Mouse (Mus musculus) embryonic fibroblast, embryonic 13.5 days (primary cell): ENCODE measurements around the gene Pced1b. TPM values are rescaled to one million over a fixed set of nuclear protein-coding genes. Genes with fewer than 3 reads are reported as not detected.

Experiments used
- H3K27ac ChIP-seq: 2 replicates; pipeline ENCODE4 v1.5.1; 2012; ENCODE audit warnings: low read length, control low read depth, inconsistent platforms; ENCODE audit not compliant: insufficient read depth
- H3K4me1 ChIP-seq: 2 replicates; pipeline ENCODE4 v1.6.1; 2011; ENCODE audit warnings: low read length; ENCODE audit not compliant: control insufficient read depth, insufficient read depth
- H3K4me3 ChIP-seq: 2 replicates; pipeline ENCODE4 v1.5.1; 2011; ENCODE audit warnings: mild to moderate bottlenecking, control low read depth, low read length; ENCODE audit not compliant: insufficient read depth
- CTCF ChIP-seq: IDR thresholded peaks from 2 replicates; pipeline ENCODE4 v1.5.1; 2011; ENCODE audit warnings: mild to moderate bottlenecking, control low read depth, low read length, moderate library complexity, borderline replicate concordance; ENCODE audit not compliant: insufficient read depth
- POLR2A ChIP-seq: IDR thresholded peaks from 2 replicates; pipeline ENCODE4 v1.6.1; 2011; ENCODE audit warnings: low read depth, mild to moderate bottlenecking, control low read depth, low read length, moderate library complexity
- polyA plus RNA-seq: library from polyadenylated mRNA; stranded (reverse); fragments of >200 nt; gene quantifications from 2 replicates; pipeline ENCODE4 v1.2.4, GENCODE M21; 2011; ENCODE audit warnings: low read depth; ENCODE audit not compliant: missing spikeins, insufficient read length

Gene Pced1b
- polyA plus RNA-seq, 1 experiment, result 4.9 TPM

DNA sequence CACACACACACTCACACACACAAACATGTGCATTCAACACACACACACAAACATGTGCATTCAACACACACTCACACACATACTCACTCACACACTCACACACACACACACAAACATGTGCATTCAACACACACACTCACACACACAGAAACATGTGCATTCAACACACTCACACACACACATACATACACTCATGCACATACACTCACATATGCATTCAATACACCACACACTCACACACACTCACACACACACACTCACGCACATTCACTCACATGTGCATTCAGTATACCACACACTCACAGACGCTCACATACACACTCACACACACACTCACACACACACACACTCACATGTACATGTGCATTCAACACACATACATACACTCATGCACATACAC lies 62.6 kb downstream of the Pced1b start:
- Histone ChIP-seq H3K4me3 (no peak overlapping the region), H3K4me1 (no peaks in the 10 kb centered on the region), H3K27ac (no peak overlapping the region)
- TF ChIP-seq POLR2A (no peak), CTCF (no peak)

DNA sequence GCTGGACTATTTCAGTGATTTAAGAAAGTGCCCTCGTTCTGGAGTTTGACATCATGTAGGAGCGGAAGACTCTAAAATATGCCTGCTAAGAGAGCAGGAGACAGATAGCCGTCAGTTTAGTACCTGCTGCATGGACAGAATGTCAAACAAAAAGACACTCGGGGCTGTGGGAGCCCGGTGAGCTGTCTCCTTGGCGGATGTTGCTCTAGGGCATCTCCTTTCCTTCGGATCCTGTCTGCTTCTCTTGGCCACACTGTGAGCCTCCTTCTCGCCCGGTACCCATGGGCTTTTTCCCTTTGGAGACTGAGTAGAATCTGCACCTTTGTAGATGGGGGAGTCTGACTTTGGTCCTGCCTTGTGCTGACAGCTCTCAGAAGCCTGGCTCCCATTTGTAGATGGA lies 63.3 kb downstream of the Pced1b start:
- H3K27ac ChIP-seq, result no peak overlapping the region
- H3K4me1 ChIP-seq, result peaks cover 2% of the 10 kb centered on the region; the same call in 1 of the 2 replicates
- H3K4me3 ChIP-seq, result no peak overlapping the region
- TF ChIP-seq CTCF (no peak), POLR2A (no peak)

DNA sequence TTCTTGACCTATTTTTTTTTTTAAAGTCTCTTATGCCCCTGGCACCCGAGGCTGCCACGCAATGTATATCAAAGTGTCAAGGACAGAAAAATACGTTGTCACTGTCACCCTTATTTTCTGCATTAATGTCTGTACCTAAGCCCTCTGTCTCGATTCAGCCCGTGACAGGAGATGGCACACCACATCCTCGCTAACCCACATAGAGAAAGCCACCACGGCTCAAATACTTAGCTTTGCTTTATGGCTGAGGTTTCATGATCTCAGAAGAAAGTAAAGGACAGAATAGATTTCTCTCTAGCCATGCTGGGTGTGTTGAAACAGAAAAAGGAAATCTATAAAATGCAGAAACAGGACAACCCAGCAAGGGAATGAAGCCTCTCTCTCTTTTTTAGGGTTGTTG lies 64.3 kb downstream of the Pced1b start:
- Histone ChIP-seq H3K4me3 (no peak overlapping the region), H3K27ac (no peak overlapping the region), H3K4me1 (peaks cover 2% of the 10 kb centered on the region; the same call in 1 of the 2 replicates)
- TF ChIP-seq POLR2A (no peak), CTCF (no peak)

DNA sequence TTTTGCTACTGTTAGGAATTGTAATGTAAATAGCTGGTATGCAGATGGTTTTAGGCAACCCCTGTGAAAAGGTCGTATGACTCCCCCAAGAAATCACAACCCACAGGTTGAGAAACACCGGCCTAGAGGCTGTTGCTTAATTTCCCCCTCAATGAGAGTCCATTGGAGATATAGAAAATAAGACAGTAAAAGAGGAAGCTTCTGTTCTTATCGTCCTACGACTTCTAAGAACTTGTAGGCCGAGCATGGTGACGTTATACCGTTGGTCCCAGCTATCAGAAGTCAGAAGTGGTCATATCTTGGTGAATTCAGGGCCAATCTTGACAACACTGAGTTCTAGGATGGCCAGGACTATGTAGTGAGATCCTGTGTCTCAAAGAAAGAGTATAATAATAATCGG lies 65.0 kb downstream of the Pced1b start:
- TF ChIP-seq POLR2A (no peak), CTCF (no peak)
- Histone ChIP-seq H3K27ac (no peak overlapping the region), H3K4me3 (no peak overlapping the region), H3K4me1 (peaks cover 3% of the 10 kb centered on the region; the same call in 1 of the 2 replicates)

DNA sequence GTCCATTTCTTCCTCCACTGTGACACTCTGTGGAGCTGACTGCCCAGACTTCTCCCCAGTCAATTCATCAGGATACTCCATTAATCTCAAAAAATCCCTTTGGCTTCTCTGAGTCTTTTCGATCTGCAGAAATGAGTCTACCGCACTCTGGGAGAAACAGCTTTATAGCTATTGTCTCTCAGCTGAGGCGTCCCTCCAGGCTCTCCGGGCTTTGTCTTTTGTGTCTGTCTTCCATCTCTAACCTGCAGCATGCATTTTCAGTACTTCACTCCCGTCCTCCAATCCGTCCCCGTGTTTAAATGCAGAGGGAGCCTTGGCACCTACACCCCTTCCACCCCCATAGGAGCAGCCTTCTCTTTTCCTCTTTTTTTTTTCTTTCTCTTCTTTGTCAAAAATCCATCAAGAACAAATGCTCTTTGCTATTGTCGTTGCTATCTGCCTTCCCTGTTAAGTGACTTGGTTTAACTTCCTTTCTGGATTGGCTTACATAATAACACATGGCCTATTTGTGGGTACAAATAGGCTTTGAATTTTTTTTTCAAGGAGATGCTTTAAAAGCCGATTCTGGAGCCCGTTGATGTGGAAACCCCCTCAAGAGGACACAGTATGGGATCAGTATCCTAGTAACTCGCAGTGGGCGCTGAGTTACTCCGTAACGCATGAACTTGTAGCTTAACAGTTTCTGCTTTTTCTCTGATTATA lies 68.0 kb downstream of the Pced1b start:
- TF ChIP-seq CTCF (no peak), POLR2A (no peak)
- Histone ChIP-seq H3K4me3 (no peak overlapping the region), H3K4me1 (peaks cover 4% of the 10 kb centered on the region; the same call in 1 of the 2 replicates), H3K27ac (no peak overlapping the region)

DNA sequence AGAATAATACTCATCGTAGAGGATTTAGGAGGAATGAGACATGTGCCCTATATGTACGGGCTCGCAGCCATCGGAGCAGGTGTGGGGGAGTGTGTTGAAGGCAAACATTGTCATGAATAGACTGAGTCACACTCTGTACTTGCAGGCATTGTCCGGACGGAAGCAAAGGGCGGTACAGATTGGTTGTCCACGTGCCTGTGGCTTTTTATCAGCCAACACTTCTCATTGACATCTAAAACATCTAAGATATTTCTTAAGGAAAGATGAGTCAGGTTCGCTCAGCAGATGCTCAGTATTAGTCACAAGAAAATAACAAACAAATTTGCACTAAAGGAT lies 68.5 kb downstream of the Pced1b start:
- H3K27ac ChIP-seq, result no peak overlapping the region
- H3K4me1 ChIP-seq, result peaks cover 4% of the 10 kb centered on the region; the same call in 1 of the 2 replicates
- no peak for TF ChIP-seq CTCF
- no peak for TF ChIP-seq POLR2A
- H3K4me3 ChIP-seq, result no peak overlapping the region

DNA sequence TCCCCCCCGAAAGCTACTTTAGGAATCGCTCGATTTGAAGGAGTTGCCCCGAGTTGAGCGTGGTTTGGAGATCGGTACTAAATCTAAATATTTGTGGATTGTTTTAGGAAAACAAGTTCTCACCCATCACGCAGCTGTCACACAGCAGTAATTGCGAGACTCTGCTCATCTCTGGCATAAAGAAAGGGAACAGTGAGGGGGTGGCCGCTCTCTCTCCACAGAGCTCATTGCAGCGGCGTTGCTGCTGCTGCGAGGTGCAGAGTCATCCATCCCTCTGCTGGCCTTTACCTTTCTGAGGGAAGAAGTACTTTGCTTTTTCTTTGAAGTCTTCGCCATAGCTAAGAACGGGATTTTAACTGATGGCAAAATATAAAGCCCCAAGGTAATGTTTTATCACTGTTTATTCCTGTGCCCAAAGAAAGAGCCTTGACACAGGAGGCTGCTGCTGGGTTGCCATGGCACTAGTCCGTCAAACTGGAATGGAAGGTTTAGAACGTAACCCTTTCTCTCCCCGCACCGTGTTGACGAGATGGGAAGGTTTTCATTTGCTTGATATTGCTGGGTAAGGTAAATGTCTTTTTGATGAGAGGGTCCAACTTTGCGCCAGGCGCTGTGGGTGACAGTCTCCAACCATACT lies 71.6 kb downstream of the Pced1b start:
- peaks cover 4% of the 10 kb centered on the region; the same call in 1 of the 2 replicates for H3K4me1 ChIP-seq
- TF ChIP-seq CTCF, result no peak
- no peak for TF ChIP-seq POLR2A
- H3K27ac ChIP-seq, result no peak overlapping the region
- no peak overlapping the region for H3K4me3 ChIP-seq

DNA sequence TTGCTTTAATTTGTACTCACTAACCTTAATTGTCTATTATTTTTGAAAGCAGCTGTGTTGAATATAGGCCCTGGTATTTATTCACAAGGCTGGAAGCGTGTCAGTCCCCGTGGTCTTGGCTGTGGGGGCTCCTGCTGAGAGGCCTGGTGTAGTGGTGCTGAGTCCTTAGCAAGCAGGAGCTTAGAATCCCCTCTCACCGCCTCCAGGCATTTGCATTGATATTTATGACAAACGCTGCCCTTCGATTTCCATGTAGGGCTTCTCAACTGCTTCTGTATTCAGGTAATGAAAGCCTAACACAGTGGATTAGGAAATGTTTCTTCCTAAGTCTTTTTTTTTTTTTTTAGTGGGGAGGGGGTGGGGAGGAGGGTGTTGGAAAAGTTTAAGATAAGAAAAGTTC lies 75.9 kb downstream of the Pced1b start:
- TF ChIP-seq CTCF, result no peak
- TF ChIP-seq POLR2A, result no peak
- Histone ChIP-seq H3K4me1 (peaks cover 5% of the 10 kb centered on the region), H3K27ac (no peak overlapping the region)

DNA sequence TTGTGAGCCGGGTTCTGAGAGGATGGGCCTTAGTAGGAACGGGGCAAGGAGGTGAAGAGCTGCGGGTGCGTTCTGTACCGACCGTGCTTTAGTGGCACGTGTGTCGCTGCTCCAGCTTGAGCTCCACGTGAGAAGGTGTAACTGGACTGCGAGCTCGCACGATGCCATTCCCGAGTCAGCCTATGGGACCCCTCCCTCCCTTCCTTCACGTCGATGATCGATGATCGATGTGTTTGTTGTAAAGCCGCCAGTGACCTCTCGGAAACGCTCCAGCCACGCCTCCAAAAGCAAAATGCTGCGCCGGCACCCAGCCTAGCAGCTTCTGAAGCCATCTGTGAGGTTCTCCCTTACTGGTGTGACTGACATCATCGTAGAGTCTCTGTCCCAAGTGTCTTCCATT lies 76.6 kb downstream of the Pced1b start:
- peaks cover 5% of the 10 kb centered on the region for H3K4me1 ChIP-seq
- no peak for TF ChIP-seq POLR2A
- TF ChIP-seq CTCF, result no peak
- H3K4me3 ChIP-seq, result no peak overlapping the region
- H3K27ac ChIP-seq, result no peak overlapping the region

More for the DNA sequence above, 75.9 kb downstream of the Pced1b start:
- H3K4me3 ChIP-seq, result no peak overlapping the region

DNA sequence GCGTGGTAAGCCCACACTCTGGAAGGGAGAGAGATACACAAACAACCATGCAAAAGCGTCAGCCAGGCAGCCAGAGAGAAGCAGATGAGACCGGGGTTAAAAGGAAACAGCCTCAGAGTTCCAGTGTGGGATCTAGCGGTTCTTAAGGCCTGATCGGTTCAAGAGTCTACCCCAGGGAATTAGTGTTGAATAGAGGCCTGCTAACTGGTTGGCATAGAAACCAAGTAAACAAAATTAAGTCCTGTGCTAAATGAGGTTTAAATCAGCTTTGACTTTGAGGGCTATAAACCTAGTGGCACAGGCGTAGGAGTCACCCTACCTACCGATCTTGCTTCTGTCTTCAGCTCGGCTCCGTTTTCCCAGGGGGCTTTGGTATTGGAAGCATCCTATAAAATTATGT lies 77.4 kb downstream of the Pced1b start:
- no peak overlapping the region for H3K27ac ChIP-seq
- H3K4me3 ChIP-seq, result no peak overlapping the region
- TF ChIP-seq CTCF, result no peak
- no peak for TF ChIP-seq POLR2A

More for the DNA sequence above, 77.4 kb downstream of the Pced1b start:
- peaks cover 5% of the 10 kb centered on the region for H3K4me1 ChIP-seq
